Mouse (Mus musculus): ENCODE results near the gene Brsk1. TPM values are rescaled to one million over a fixed set of nuclear protein-coding genes. Genes with fewer than 3 reads are reported as not detected.

Brsk1 gene
- total RNA-seq, 1 experiment, result 20.7 TPM

GRCm38 (mm10) chr7:4675200-4675599 lies 15.2 kb upstream of the Brsk1 start:
- H3K4me1 ChIP-seq (ENCODE audit: control insufficient read depth in 2 of 2, insufficient read depth in 2 of 2, low read length in 2 of 2, poor library complexity in 1 of 2), result peaks cover 0 to 5% of the 10 kb centered on the region in 2 experiments; a peak in 2 of 4 replicates
- peaks cover 11% of the 10 kb centered on the region for H3K36me3 ChIP-seq (ENCODE audit: control insufficient read depth, insufficient read depth, low read length, poor library complexity, severe bottlenecking)
- H3K9me3 ChIP-seq (ENCODE audit: control insufficient read depth, insufficient read depth, low read depth, low read length), result no peaks in the 10 kb centered on the region
- in situ Hi-C loops (cut with MboI; ENCODE audit: low sequenced_read_pairs in 2 of 2, unreplicated experiment in 2 of 2), result no loop called here
- H3K4me3 ChIP-seq (ENCODE audit: insufficient read depth in 1 of 2, low read depth in 1 of 2, low read length in 2 of 2, poor library complexity in 1 of 2, severe bottlenecking in 1 of 2), result no peak overlapping the region
- no peak overlapping the region for H3K9ac ChIP-seq (ENCODE audit: insufficient read depth, low read depth, low read length, poor library complexity, severe bottlenecking)
- H3K27ac ChIP-seq (ENCODE audit: insufficient read depth, low read depth, low read length, poor library complexity, severe bottlenecking), result no peak overlapping the region
- TF ChIP-seq MAFK (IDR thresholded peaks at IDR 0.05; ENCODE audit: insufficient read depth, low read depth, low read length), result no peak
- TF ChIP-seq CHD2 (IDR thresholded peaks at IDR 0.05; ENCODE audit: low read depth, low read length), result no peak
- no peak for TF ChIP-seq HCFC1 (IDR thresholded peaks at IDR 0.05; ENCODE audit: borderline replicate concordance, insufficient read depth, low read length)
- no peak for TF ChIP-seq ZC3H11A (IDR thresholded peaks at IDR 0.05; ENCODE audit: borderline replicate concordance, low read depth, low read length)
- TF ChIP-seq ZNF384 (IDR thresholded peaks at IDR 0.05; ENCODE audit: low read depth, low read length), result no peak
- DNase-seq (ENCODE audit: low read depth, low spot score), result no peak

GRCm38 (mm10) chr7:4683307-4683706 lies 7.1 kb upstream of the Brsk1 start:
- no peaks in the 10 kb centered on the region for H3K9me3 ChIP-seq (ENCODE audit: control insufficient read depth, insufficient read depth, low read depth, low read length)
- peaks cover 11% of the 10 kb centered on the region; the same call in 1 of the 2 replicates for H3K36me3 ChIP-seq (ENCODE audit: control insufficient read depth, insufficient read depth, low read length, poor library complexity, severe bottlenecking)
- TF ChIP-seq HCFC1 (IDR thresholded peaks at IDR 0.05; ENCODE audit: borderline replicate concordance, insufficient read depth, low read length), result no peak
- no peak for TF ChIP-seq MAFK (IDR thresholded peaks at IDR 0.05; ENCODE audit: insufficient read depth, low read depth, low read length)
- no peak for TF ChIP-seq ZC3H11A (IDR thresholded peaks at IDR 0.05; ENCODE audit: borderline replicate concordance, low read depth, low read length)
- no peak for TF ChIP-seq CHD2 (IDR thresholded peaks at IDR 0.05; ENCODE audit: low read depth, low read length)
- TF ChIP-seq ZNF384 (IDR thresholded peaks at IDR 0.05; ENCODE audit: low read depth, low read length), result no peak
- H3K4me3 ChIP-seq (ENCODE audit: insufficient read depth in 1 of 2, low read depth in 1 of 2, low read length in 2 of 2, poor library complexity in 1 of 2, severe bottlenecking in 1 of 2), result no peak overlapping the region
- H3K9ac ChIP-seq (ENCODE audit: insufficient read depth, low read depth, low read length, poor library complexity, severe bottlenecking), result no peak overlapping the region
- peaks cover 6 to 8% of the 10 kb centered on the region in 2 experiments for H3K4me1 ChIP-seq (ENCODE audit: control insufficient read depth in 2 of 2, insufficient read depth in 2 of 2, low read length in 2 of 2, poor library complexity in 1 of 2)
- no peak overlapping the region for H3K27ac ChIP-seq (ENCODE audit: insufficient read depth, low read depth, low read length, poor library complexity, severe bottlenecking)
- no peak for DNase-seq (ENCODE audit: low read depth, low spot score)
- in situ Hi-C loops (cut with MboI; ENCODE audit: low sequenced_read_pairs in 2 of 2, unreplicated experiment in 2 of 2), result no loop called here

- Histone ChIP-seq H3K4me1 (ENCODE audit: control insufficient read depth in 2 of 2, insufficient read depth in 2 of 2, low read length in 2 of 2, poor library complexity in 1 of 2) (peaks cover 6 to 8% of the 10 kb centered on the region in 2 experiments), H3K9ac (ENCODE audit: insufficient read depth, low read depth, low read length, poor library complexity, severe bottlenecking) (peak overlapping the region; percentile 87), H3K9me3 (ENCODE audit: control insufficient read depth, insufficient read depth, low read depth, low read length) (no peaks in the 10 kb centered on the region), H3K27ac (ENCODE audit: insufficient read depth, low read depth, low read length, poor library complexity, severe bottlenecking) (peak overlapping the region; percentile 44; the same call in 1 of the 2 replicates), H3K4me3 (ENCODE audit: insufficient read depth in 1 of 2, low read depth in 1 of 2, low read length in 2 of 2, poor library complexity in 1 of 2, severe bottlenecking in 1 of 2) (peak overlapping the region; percentile 79 to 87), H3K36me3 (ENCODE audit: control insufficient read depth, insufficient read depth, low read length, poor library complexity, severe bottlenecking) (peaks cover 8% of the 10 kb centered on the region; the same call in 1 of the 2 replicates)
- DNase-seq (ENCODE audit: low read depth, low spot score), result no peak
- TF ChIP-seq ZC3H11A (IDR thresholded peaks at IDR 0.05; ENCODE audit: borderline replicate concordance, low read depth, low read length), result 0 out of 2 replicates have a peak, but pooled peaks have one; percentile 10
- no peak for TF ChIP-seq CHD2 (IDR thresholded peaks at IDR 0.05; ENCODE audit: low read depth, low read length)
- in situ Hi-C loops (cut with MboI; ENCODE audit: low sequenced_read_pairs in 2 of 2, unreplicated experiment in 2 of 2), result no loop called here
These were observed 6.2 kb upstream of the Brsk1 start for GRCm38 (mm10) chr7:4684203-4684602.

GRCm38 (mm10) chr7:4684632-4685417 lies 5.6 kb upstream of the Brsk1 start, which contains the start of gene Hspbp1:
Hspbp1 (minus strand) TSS chr7:4685068.
- H3K4me3 ChIP-seq (ENCODE audit: insufficient read depth in 1 of 2, low read depth in 1 of 2, low read length in 2 of 2, poor library complexity in 1 of 2, severe bottlenecking in 1 of 2), result peak within 1 kb of the TSS; percentile 79 to 87
- peak within 1 kb of the TSS; percentile 86 for H3K27ac ChIP-seq (ENCODE audit: insufficient read depth, low read depth, low read length, poor library complexity, severe bottlenecking)
- peaks cover 7% of the 10 kb centered on the region; the same call in 1 of the 2 replicates for H3K36me3 ChIP-seq (ENCODE audit: control insufficient read depth, insufficient read depth, low read length, poor library complexity, severe bottlenecking)
- in situ Hi-C loops (cut with MboI; ENCODE audit: low sequenced_read_pairs in 2 of 2, unreplicated experiment in 2 of 2), result no loop called here
- H3K9ac ChIP-seq (ENCODE audit: insufficient read depth, low read depth, low read length, poor library complexity, severe bottlenecking), result peak within 1 kb of the TSS; percentile 87
- H3K4me1 ChIP-seq (ENCODE audit: control insufficient read depth in 2 of 2, insufficient read depth in 2 of 2, low read length in 2 of 2, poor library complexity in 1 of 2), result peaks cover 6 to 8% of the 10 kb centered on the region in 2 experiments
- DNase-seq (ENCODE audit: low read depth, low spot score), result peak; percentile 100
- TF ChIP-seq ZNF384 (IDR thresholded peaks at IDR 0.05; ENCODE audit: low read depth, low read length) (no peak), HCFC1 (IDR thresholded peaks at IDR 0.05; ENCODE audit: borderline replicate concordance, insufficient read depth, low read length) (peak; percentile 81)
- no peaks in the 10 kb centered on the region for H3K9me3 ChIP-seq (ENCODE audit: control insufficient read depth, insufficient read depth, low read depth, low read length)

Data from ES-E14 (cell line).